8 mouse cellular contexts compared by ENCODE assay signal in the genomic region with DNA sequence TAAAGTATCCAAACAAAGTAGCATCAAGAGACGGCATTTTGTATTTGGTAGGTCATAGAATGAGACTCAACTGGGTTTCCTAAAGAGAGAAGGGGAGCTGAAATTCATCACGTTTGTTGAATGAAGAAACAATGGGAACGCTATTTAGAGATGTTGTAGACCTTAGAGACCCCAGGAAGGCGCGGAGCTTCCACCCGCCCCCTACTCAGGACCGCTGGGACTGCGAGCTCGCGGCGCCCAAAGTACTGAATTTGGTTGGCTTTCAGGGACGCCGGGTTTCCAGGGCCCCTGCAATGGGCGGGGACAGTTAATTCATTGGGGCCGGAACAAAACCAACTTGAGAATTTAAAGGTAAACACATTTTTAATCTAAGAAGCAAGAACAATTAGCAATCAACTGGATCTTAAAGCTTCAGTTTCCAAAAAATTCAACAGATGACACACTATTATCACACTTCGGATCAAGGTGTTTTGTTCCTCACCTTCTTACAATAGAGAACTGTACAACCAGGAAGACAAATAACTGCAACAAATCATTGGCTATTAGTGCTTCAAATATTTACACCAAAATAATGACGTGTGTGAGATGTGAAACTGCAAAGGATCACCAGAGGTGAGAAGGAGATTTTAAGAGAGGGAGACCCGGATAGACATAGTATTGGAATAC. TPM values are rescaled to one million over a fixed set of nuclear protein-coding genes. Genes with fewer than 3 reads are reported as not detected.
DNase-seq lines count a peak whose midpoint lies in the region; ATAC-seq lines count a peak whose summit lies in the region.

Gene Vps45, minus strand, starts transcription at position 236 of the 666 bp plus-strand sequence.

- DNase-seq in 3134 (ENCODE audit: extremely low read depth, insufficient read length, low spot score) = peak; percentile 73
- DNase-seq in adrenal gland, postnatal 10 days = peak; percentile 82
- peak; percentile 71 for DNase-seq in embryo, embryonic 9.5 days (ENCODE audit: extremely low spot score)
- DNase-seq in gonadal fat pad, adult 2 months (ENCODE audit: low read depth) = no peak
- peak; percentile 83 for DNase-seq in limb, embryonic 11.5 days (ENCODE audit: low spot score)
- DNase-seq in spleen, postnatal 10 days (ENCODE audit: low spot score in 2 of 2) = peak; percentile 67 to 75

- WGBS in intestine, embryonic 16.5 days = 1% methylated on average over 18 of the region's 18 CpGs
- WGBS in limb, embryonic 11.5 days = 2% methylated on average over 18 of the region's 18 CpGs
- WGBS in midbrain, embryonic 13.5 days = 1% methylated on average over 18 of the region's 18 CpGs

- no peaks in the 10 kb centered on the region for H3K27me3 ChIP-seq in intestine, embryonic 16.5 days (replicated peaks; ENCODE audit: control insufficient read depth, insufficient read depth, low read length)
- no peaks in the 10 kb centered on the region for H3K27me3 ChIP-seq in limb, embryonic 11.5 days (ENCODE audit: control insufficient read depth, insufficient read depth, low read length)
- no peaks in the 10 kb centered on the region for H3K27me3 ChIP-seq in midbrain, embryonic 13.5 days

- no peaks in the 10 kb centered on the region for H3K9me3 ChIP-seq in intestine, embryonic 16.5 days (ENCODE audit: control insufficient read depth, low read length)
- no peaks in the 10 kb centered on the region for H3K9me3 ChIP-seq in limb, embryonic 11.5 days (ENCODE audit: control insufficient read depth, low read length)
- no peaks in the 10 kb centered on the region for H3K9me3 ChIP-seq in midbrain, embryonic 13.5 days

- H3K9ac ChIP-seq in intestine, embryonic 16.5 days (ENCODE audit: low read depth, low read length) = peak within 1 kb of the TSS; percentile 74
- peak within 1 kb of the TSS; percentile 87 for H3K9ac ChIP-seq in limb, embryonic 11.5 days (ENCODE audit: low read length)
- peak within 1 kb of the TSS; percentile 63 for H3K9ac ChIP-seq in midbrain, embryonic 13.5 days (replicated peaks)

- peak; percentile 84 for ATAC-seq in intestine, embryonic 16.5 days
- peak; percentile 87 for ATAC-seq in limb, embryonic 11.5 days (ENCODE audit: insufficient number of reproducible peaks, low FRiP score, low TSS enrichment, low read depth)
- peak; percentile 82 for ATAC-seq in midbrain, embryonic 13.5 days

- peak within 1 kb of the TSS; percentile 76 for H3K4me2 ChIP-seq in intestine, embryonic 16.5 days (ENCODE audit: low read depth, low read length)
- H3K4me2 ChIP-seq in limb, embryonic 11.5 days (ENCODE audit: low read depth, severe bottlenecking) = peak within 1 kb of the TSS; percentile 77
- peak within 1 kb of the TSS; percentile 83 for H3K4me2 ChIP-seq in midbrain, embryonic 13.5 days (replicated peaks)

- 0 out of 2 replicates have a peak, but pooled peaks cover 2% of the 10 kb centered on the region for H3K4me1 ChIP-seq in intestine, embryonic 16.5 days (ENCODE audit: control insufficient read depth, insufficient read depth, low read length)
- H3K4me1 ChIP-seq in limb, embryonic 11.5 days (ENCODE audit: control insufficient read depth, insufficient read depth, low read length) = 0 out of 2 replicates have a peak, but pooled peaks cover 2% of the 10 kb centered on the region
- peaks cover 17% of the 10 kb centered on the region for H3K4me1 ChIP-seq in midbrain, embryonic 13.5 days (replicated peaks)

- no peaks in the 10 kb centered on the region for H3K36me3 ChIP-seq in intestine, embryonic 16.5 days (ENCODE audit: control insufficient read depth, insufficient read depth, low read length)
- H3K36me3 ChIP-seq in limb, embryonic 11.5 days (ENCODE audit: control insufficient read depth, insufficient read depth, low read length) = no peaks in the 10 kb centered on the region; the same call in 1 of the 2 replicates
- peaks cover 5% of the 10 kb centered on the region for H3K36me3 ChIP-seq in midbrain, embryonic 13.5 days

- peak within 1 kb of the TSS; percentile 67 for H3K4me3 ChIP-seq in intestine, embryonic 16.5 days (ENCODE audit: low read length)
- H3K4me3 ChIP-seq in limb, embryonic 11.5 days (ENCODE audit: low read depth, low read length) = peak within 1 kb of the TSS; percentile 74
- peak within 1 kb of the TSS; percentile 60 for H3K4me3 ChIP-seq in midbrain, embryonic 13.5 days (replicated peaks)

- peak within 1 kb of the TSS; percentile 86 for H3K27ac ChIP-seq in intestine, embryonic 16.5 days (ENCODE audit: low read length)
- H3K27ac ChIP-seq in limb, embryonic 11.5 days (replicated peaks; ENCODE audit: low read depth, low read length) = peak within 1 kb of the TSS; percentile 92
- H3K27ac ChIP-seq in midbrain, embryonic 13.5 days = peak within 1 kb of the TSS; percentile 85

RNA-seq across cellular contexts. Expression of gene Vps45, which starts in this region (rescaled TPM):
- 10 to 100 TPM; 31.7 to 35.0 TPM for total RNA-seq in adrenal gland, postnatal 10 days (2021)
- 11.7 and 12.2 TPM in 2 replicates for polyA plus RNA-seq in gonadal fat pad, adult 2 months (2012; rRNA removed)
- polyA plus RNA-seq in intestine, embryonic 16.5 days (2015; fragmentation: Nextera tagmentation; extraction: Ambion mirVana) = 28.0 and 28.5 TPM in 2 replicates
- 19.5 and 22.7 TPM in 2 replicates for polyA plus RNA-seq in limb, embryonic 11.5 days (2014; fragmentation: Nextera tagmentation; extraction: Ambion mirVana)
- 63.7 and 67.4 TPM in 2 replicates for polyA plus RNA-seq in midbrain, embryonic 13.5 days (2015; fragmentation: Nextera tagmentation; extraction: Ambion mirVana)
